Mouse (Mus musculus) cerebellum, postnatal 36 days (tissue): Measurements from ENCODE around the gene Grk6.

Source experiments
- DNase-seq, 2 experiments: peaks; one replicate each; pipeline ENCODE4 v3.0.0; 2021 to 2022; ENCODE audit warnings: mixed read lengths in 2 of 2

Grk6 gene

DNA sequence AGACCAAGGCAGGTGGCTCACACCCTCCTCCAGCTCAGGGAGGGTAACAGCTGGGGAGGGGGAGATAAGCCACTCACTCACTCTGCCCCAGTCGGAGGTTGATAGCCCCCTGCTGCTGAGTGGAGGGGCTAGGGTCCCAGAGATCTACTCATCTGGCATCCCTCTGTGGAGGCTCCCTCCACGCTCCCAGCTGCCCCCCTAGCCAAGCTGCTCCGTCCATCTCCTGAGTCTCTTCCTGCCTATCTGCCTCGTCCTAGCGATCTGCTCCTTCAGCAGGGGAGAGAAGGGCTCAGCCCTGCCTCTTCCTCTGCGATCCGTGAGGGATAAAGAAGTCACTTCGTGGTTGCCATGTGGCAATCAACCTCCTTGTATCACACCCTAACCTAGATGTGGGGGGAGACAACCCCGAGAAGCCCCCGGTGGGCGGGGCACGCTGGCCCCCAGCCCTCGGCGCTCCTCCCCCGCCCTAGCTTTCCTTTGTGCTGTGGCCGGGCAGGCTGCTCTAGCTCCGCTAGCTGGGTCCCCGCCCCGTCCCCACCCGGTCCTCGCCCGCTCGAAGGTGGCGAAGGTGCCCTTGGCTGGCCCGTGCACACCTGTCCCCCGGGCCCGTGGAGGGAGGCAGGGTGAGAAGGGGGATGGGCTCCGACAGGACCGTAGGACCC is 42.2 kb downstream of the Grk6 start:
- no peak for DNase-seq

DNA sequence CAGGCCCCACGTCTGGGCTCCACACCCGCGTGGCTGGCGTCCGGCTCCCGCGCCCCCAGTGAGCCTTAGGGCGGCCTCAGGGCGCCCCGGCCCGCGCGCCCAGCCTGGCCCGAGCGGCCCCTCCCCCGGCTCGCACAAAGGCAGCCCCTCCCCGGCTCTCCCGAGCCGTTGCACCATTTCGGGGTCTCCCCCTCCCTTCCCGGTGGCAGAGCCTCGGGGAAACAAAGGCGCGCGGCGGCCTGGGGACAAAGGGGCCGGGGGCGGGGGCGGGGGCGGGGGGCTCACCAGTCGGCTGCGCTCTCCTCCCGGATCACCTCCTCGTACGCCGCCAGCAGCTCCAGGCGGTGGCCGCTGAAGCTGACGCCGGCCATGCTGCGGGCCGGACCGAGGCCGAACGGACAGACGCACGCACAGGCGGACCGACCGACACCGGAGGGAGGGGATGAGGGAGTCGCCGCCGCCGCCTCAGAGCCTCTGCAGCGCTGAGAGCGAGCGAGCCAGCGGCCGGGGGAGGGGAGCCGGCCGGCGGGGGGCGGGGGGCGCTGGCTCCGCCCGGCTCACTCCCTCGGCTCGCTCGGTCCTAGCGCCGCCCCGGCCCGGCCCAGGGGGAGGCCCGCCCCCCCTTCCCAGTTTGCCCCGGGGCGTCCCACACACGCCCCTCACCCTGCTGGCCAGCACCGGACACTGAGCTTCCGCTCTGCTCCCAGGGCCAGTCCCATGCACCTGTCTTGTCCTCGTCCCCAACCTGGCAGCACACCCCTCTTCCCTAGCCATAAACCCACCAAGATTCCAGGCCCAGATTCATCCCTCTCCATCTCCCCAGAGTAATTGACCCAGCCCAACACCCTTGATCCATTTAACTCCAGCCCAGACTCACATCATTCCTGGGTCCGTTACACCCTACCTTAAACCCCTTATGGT is 43.0 kb downstream of the Grk6 start, which contains the start of gene Dbn1:
Gene Dbn1 (minus strand): TSS at position 534 of the 921 bp plus-strand sequence.
- DNase-seq, result peak in 1 of 2 experiments; percentile 27

DNA sequence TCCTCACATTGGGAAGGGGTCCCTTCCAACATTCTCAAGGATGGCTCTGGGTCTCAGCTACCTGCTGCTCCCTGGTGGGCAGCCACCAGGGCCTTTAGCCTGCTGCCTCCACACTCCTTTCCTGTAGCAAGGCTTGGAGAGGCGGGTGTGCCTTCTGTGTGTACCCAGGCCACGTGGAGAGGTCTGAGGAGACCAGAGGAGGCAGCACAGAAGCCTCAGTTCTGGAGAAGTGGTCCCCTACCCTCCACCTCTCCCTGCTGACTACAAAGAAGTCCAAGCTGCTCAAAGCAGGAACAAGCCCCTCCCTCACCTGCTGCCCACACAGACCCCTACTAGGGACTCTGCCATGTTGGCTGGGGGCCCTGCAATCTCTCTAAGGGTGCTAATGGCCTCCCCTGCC is 49.4 kb downstream of the Grk6 start:
- no peak for DNase-seq

DNA sequence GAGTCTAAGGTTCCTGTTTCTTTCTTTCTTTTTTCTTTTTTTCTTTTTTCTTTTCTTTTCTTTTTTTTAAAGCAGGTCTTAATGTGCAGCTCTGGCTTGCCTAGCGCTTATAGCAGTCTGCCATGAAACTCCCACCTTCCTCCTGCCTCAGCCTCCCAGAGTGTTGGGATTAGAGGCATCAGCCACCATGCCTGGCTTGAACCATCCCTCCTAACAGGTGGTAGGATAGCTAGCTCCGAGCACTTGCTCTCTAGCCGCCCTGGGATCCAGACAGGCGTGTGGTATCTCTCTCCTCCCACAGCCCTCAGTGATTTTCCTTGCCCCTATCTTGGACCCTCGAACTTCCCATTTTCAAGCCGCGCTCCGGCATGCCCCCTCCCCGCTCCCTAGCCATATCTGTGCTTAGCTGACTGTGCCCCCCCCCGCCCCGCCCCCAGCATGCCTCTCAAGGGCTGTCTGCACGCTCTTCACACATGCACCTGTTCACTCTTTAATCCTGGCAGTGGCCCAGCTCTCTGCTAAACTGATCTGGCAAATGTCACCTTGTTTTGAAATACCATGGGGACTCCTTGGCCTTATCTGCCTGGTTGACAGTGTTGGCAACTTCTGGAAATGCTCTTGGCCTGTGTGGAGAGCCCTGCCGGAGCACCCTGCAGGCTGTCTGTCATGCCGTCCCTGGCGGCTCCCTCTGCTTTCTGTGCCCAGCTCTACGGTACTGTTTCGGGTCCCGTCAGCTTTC is 50.2 kb downstream of the Grk6 start:
- DNase-seq, result peak; percentile 76 to 80

DNA sequence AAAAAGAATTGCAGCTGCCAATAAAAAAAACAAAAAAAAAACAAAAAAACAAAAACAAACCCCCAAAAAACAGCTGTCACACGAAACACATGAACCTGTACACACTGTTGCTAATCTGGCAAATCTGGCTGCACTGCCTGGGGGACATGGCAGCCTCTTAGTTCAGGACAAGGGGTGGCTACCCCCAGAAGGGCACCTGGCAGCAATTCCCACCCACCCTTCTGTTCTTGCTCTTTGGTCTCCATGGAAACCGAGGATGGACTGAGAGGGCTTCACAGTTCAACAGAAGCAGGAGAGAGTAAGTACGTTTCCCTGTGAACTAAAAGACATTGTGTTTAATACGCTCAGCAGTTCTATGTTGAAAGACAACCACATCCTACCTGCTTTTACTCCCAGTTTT is 50.8 kb downstream of the Grk6 start:
- no peak for DNase-seq

DNA sequence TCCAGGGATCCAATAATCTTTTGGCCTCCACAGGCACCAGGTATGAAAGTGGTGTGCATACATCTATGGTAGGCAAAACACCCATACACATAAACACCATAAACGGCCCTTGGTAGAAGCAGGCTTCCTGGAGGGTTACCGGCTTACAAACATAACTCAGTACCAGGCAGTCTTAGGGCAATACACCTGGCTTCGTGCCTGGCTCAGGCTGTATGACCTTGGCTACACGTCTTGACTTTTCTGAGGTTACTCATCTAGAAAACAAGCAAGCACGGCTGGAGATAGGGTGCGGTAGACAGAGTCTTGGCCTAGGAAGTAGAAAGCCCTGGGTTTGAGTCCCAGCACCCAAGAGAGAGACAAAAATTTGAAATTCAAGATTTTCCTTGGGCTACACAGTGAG is 51.8 kb downstream of the Grk6 start:
- no peak for DNase-seq

DNA sequence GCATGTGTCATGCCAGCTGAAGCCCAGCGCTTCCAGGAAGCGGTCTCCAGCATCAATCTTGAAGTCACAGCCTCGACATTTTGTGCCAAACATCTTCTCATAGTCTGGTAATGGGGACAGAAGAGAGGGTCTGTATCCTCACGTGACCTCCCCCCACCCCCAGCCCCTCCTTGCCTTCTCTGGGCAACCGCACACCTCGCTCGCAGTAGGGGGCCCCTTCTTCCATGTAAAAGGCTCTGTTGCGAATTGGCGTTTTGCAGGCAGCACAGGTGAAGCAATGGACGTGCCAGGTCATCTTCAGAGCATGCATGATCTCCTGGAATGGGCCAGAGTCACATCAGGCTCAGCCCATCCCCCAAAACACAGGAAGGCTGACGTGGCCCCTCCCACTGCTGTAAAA is 54.0 kb downstream of the Grk6 start:
- no peak for DNase-seq

DNA sequence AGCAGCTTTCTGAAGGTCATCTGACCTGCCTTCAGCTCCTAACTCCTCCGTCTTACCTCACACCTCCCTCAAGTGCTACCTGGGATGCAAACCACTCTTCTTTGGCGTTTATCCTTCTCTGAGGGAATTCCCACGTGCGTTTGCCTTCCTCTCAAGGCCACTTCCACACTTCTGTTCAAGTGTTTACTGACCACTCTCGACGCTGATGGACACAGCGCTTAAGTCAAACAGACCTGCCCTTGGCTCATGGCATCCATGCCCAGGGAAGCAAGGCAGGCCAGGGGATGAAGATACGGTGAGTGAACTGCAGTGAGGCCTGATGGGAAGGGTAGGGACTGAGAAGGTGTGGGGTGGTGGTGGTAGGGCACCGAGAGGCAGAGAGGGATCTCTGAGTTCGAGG is 55.7 kb downstream of the Grk6 start:
- DNase-seq, result no peak

DNA sequence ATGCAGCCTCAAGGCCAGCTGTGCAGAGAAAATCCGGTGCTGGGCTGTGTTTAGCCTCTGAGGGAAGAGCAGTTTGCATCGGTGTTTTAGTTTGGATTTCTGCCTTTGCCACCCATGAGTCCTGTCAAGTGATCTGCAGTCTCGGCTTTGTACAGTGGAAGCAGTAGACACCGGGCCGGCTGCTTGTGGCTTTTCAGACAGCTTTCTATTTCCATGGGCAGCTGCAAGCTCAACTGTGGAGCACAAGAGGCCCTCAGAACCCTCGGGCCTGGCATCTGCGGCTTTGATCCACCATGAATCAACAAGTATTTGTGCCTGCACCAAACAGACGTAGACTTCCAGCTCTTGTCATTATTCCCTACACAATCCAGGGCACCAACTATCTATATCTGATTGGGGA is 57.5 kb downstream of the Grk6 start:
- DNase-seq, result no peak

DNA sequence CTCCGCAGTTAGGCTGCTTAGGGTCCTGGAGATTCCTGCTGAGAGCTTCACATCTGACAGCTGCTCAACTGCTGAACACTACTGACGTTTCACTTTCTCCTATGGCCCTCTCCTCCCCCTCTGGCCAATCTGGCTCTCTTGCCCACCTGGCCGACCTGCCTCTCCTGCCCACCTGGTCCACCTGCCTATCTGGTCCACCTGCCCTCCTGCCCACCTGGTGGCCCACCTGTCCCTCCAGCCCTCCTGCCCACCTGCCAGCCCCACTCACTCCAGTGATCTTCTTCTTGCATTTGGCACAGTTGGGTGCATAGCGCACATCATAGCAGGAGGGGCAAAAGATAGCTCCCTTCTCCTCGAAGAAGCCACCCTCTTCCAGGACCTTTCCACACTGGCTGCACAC is 59.5 kb downstream of the Grk6 start:
- no peak for DNase-seq

DNA sequence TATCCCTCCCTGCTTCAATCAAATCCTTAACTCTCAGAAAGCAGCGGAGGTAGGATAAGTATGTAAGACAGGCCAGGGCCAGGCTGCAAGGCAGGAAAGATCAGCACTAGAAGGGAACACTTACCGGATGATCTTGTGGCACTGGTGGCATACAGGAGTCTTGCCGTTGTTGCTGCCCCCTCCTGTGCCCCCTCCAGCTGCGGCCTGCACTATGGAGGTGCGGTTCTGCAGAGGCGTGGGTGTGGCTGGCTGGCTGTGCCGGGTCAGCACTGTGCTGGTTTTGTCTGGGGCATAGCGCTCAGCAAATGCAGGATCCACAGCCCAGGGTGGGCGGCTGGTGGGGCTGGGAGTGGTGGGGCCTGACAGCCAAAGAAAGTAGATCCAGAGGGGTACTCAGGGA is 60.9 kb downstream of the Grk6 start:
- DNase-seq, result no peak

DNA sequence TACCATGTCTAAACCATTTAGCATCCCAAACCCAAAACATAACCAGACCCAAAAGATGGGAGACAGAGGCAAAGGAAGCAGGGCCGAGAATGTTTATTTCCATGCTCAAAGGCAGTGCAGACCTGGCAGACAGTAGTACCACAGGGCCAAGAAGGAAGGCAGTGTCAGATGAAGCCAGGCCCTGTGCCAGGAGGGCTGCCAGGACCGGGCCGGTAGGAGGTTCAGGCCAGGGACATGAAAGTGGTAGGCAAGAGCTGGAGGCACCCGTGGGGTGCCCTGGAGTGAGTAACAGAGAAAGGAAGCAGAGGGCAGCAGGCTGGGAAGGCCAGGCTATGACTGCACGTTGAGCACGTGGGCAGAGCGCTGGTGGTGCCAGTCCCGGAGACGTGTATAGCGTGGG is 61.8 kb downstream of the Grk6 start:
- DNase-seq, result peak; percentile 48 to 59

DNA sequence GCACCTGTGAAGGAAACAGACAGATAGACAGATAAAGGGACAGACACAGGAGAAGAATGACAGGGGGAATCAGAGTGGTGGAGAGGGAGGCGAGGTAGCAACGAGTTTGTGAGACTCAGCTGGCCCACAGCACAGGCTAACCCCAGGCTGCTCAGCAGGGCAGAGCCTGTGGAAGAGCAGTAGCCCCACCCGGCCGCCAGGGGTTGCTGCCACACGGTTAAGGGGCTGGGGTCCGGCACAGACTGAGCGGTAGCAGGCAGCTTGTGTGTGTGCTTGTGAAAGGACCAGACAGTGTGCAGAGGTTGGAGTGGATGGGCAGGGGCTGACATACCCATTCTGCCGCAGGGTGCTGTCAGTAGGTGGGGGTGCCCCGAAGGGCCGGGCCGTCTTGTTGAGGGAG is 63.0 kb downstream of the Grk6 start:
- DNase-seq, result no peak

DNA sequence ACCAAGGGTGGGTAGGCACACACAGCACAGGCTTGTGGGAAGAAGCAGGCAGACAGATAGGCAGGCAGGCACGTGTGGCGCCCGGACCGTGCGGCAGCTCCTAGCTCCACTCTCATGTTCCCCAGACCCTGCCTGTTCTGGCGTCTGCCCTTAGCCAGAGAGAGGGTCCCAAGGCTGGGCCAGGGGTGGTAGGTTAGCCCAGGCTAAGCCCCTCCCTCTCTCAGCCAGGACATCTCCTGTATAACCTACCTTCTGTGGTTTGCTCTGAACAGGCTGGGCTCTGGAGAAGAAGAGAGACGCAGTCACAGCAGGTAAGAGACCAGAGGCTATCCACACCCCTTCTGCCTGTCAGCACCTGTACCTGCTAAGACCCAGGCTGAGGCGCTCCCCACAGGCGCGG is 63.7 kb downstream of the Grk6 start:
- no peak for DNase-seq

DNA sequence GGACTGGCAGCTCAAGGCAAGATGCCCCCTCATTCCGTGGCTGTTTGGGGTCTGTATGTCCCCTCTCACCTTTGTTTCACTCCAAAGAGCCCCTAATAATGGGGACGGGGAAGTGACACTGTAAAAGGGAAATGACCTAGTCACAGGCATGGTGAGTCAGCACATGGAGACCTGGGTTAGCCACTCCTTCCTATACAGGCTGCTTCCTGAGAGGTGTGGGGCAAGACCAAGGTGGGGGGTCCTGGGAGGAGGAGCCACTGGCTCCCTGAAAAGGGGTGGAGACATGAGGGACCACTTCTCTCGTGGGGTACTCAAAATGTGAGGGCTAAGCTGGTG is 65.4 kb downstream of the Grk6 start:
- DNase-seq, result no peak
